Mouse (Mus musculus) MEL (cell line): ENCODE data around the gene Ddr1. TPM values are rescaled to one million over a fixed set of nuclear protein-coding genes. Genes with fewer than 3 reads are reported as not detected.

ENCODE experiments used
- DNase-seq: peaks from one replicate; pipeline ENCODE4 v3.0.0; 2011; ENCODE audit warnings: low read depth, low spot score
- H3K27ac ChIP-seq: 2 replicates; pipeline ENCODE4 v1.5.1; 2012; ENCODE audit warnings: low read depth, mild to moderate bottlenecking, control low read depth, low read length, moderate library complexity; ENCODE audit not compliant: control insufficient read depth
- H3K27me3 ChIP-seq, 2 experiments: fragments of 150-350 bp in 1 of 2; sonication (generic) in 1 of 2; 2 replicates each; pipeline ENCODE4 v1.6.1; 2012; ENCODE audit warnings: low read length in 2 of 2, mild to moderate bottlenecking in 2 of 2, improper control_type of control experiment in 1 of 2, moderate library complexity in 1 of 2; ENCODE audit not compliant: insufficient read depth in 2 of 2, control insufficient read depth in 1 of 2
- H3K36me3 ChIP-seq, 2 experiments: 2 replicates each; pipeline ENCODE4 v1.6.1; 2012 to 2014; ENCODE audit warnings: low read length in 2 of 2, improper control_type of control experiment in 1 of 2, inconsistent platforms in 1 of 2, mild to moderate bottlenecking in 1 of 2; ENCODE audit not compliant: insufficient read depth in 2 of 2, control insufficient read depth in 1 of 2
- H3K4me1 ChIP-seq, 2 experiments: fragments of 150-350 bp in 1 of 2; sonication (generic) in 1 of 2; 2 replicates each; pipeline ENCODE4 v1.6.1; 2012; ENCODE audit warnings: low read length in 2 of 2, improper control_type of control experiment in 1 of 2, mild to moderate bottlenecking in 1 of 2; ENCODE audit not compliant: insufficient read depth in 2 of 2, control insufficient read depth in 1 of 2
- H3K4me3 ChIP-seq, 2 experiments: fragments of 150-350 bp in 1 of 2; sonication (generic) in 1 of 2; 2 replicates each; pipeline ENCODE4 v1.5.1; 2012; ENCODE audit warnings: low read depth in 2 of 2, low read length in 2 of 2, mild to moderate bottlenecking in 2 of 2, moderate library complexity in 2 of 2, control low read depth in 1 of 2, improper control_type of control experiment in 1 of 2; ENCODE audit not compliant: control insufficient read depth in 1 of 2, insufficient read depth in 1 of 2
- H3K79me2 ChIP-seq: 2 replicates; pipeline ENCODE4 v1.6.1; 2012; ENCODE audit warnings: mild to moderate bottlenecking, low read length, moderate library complexity; ENCODE audit not compliant: control insufficient read depth, poor library complexity, insufficient read depth
- H3K9ac ChIP-seq: 2 replicates; pipeline ENCODE4 v1.6.1; 2012; ENCODE audit warnings: low read depth, mild to moderate bottlenecking, control low read depth, low read length, moderate library complexity; ENCODE audit not compliant: control insufficient read depth, poor library complexity, severe bottlenecking
- H3K9me3 ChIP-seq: fragments of 150-350 bp; sonication (generic); replicated peaks from 2 replicates; pipeline ENCODE4 v1.6.1; 2012; ENCODE audit warnings: mild to moderate bottlenecking, low read length, improper control_type of control experiment, moderate library complexity; ENCODE audit not compliant: insufficient read depth
- BHLHE40 ChIP-seq: IDR thresholded peaks from 2 replicates; pipeline ENCODE4 v1.6.1; 2012; ENCODE audit warnings: low read depth, mild to moderate bottlenecking, inconsistent platforms, low read length, improper control_type of control experiment, borderline replicate concordance
- CHD2 ChIP-seq: IDR thresholded peaks from 2 replicates; pipeline ENCODE4 v1.6.1; 2011; ENCODE audit warnings: low read length, improper control_type of control experiment
- CTCF ChIP-seq, 3 experiments: IDR thresholded peaks in 2 of 3; conservative IDR thresholded peaks in 1 of 3; 2 replicates each; pipeline ENCODE4 v1.5.1; 2011 to 2012; ENCODE audit warnings: low read length in 3 of 3, low read depth in 2 of 3, mild to moderate bottlenecking in 2 of 3, improper control_type of control experiment in 1 of 3, inconsistent platforms in 1 of 3, mixed read lengths in 1 of 3, moderate library complexity in 1 of 3; ENCODE audit not compliant: control insufficient read depth in 1 of 3, insufficient read depth in 1 of 3, poor library complexity in 1 of 3, severe bottlenecking in 1 of 3
- EP300 ChIP-seq, 2 experiments: IDR thresholded peaks; 2 replicates each; pipeline ENCODE4 v1.6.1; 2011; ENCODE audit warnings: improper control_type of control experiment in 2 of 2, low read length in 2 of 2, low read depth in 1 of 2, mild to moderate bottlenecking in 1 of 2
- ETS1 ChIP-seq: IDR thresholded peaks from 2 replicates; pipeline ENCODE4 v1.6.1; 2012; ENCODE audit warnings: low read depth, mild to moderate bottlenecking, inconsistent platforms, low read length, improper control_type of control experiment, moderate library complexity
- GATA1 ChIP-seq: IDR thresholded peaks from 2 replicates; pipeline ENCODE4 v1.6.1; 2011; ENCODE audit warnings: low read depth, low read length, improper control_type of control experiment
- JUND ChIP-seq: IDR thresholded peaks from 2 replicates; pipeline ENCODE4 v1.6.1; 2011; ENCODE audit warnings: low read depth, mild to moderate bottlenecking, improper control_type of control experiment, low read length
- MYB ChIP-seq: IDR thresholded peaks from 2 replicates; pipeline ENCODE4 v1.6.1; 2011; ENCODE audit warnings: mild to moderate bottlenecking, low read depth, low read length, improper control_type of control experiment
- MYC ChIP-seq: IDR thresholded peaks from 2 replicates; pipeline ENCODE4 v1.6.1; 2011; ENCODE audit warnings: low read depth, mild to moderate bottlenecking, low read length, improper control_type of control experiment, moderate library complexity
- POLR2A ChIP-seq, 2 experiments: IDR thresholded peaks; 2 replicates each; pipeline ENCODE4 v1.6.1; 2011 to 2012; ENCODE audit warnings: low read length in 2 of 2, mild to moderate bottlenecking in 2 of 2, control low read depth in 1 of 2, improper control_type of control experiment in 1 of 2, low read depth in 1 of 2, moderate library complexity in 1 of 2; ENCODE audit not compliant: control insufficient read depth in 1 of 2, insufficient read depth in 1 of 2, poor library complexity in 1 of 2
- POLR2AphosphoS2 ChIP-seq: IDR thresholded peaks from 2 replicates; pipeline ENCODE4 v1.6.1; 2011; ENCODE audit warnings: low read length, improper control_type of control experiment
- TAL1 ChIP-seq: IDR thresholded peaks from 2 replicates; pipeline ENCODE4 v1.6.1; 2012; ENCODE audit warnings: mild to moderate bottlenecking, inconsistent platforms, low read length, moderate library complexity, mixed read lengths
- TBP ChIP-seq: IDR thresholded peaks from 2 replicates; pipeline ENCODE4 v1.8.0; 2011; ENCODE audit warnings: low read depth, low read length, improper control_type of control experiment
- ZKSCAN1 ChIP-seq: IDR thresholded peaks from 2 replicates; pipeline ENCODE4 v1.6.1; 2012; ENCODE audit warnings: low read depth, mild to moderate bottlenecking, inconsistent platforms, low read length, improper control_type of control experiment, moderate library complexity
- ZMIZ1 ChIP-seq: IDR thresholded peaks from 2 replicates; pipeline ENCODE4 v1.6.1; 2012; ENCODE audit warnings: low read depth, mild to moderate bottlenecking, inconsistent platforms, low read length, improper control_type of control experiment, moderate library complexity
- ZNF384 ChIP-seq: IDR thresholded peaks from 2 replicates; pipeline ENCODE4 v1.6.1; 2012; ENCODE audit warnings: low read depth, mild to moderate bottlenecking, inconsistent platforms, low read length, improper control_type of control experiment
- polyA plus RNA-seq, 2 experiments: library from polyadenylated mRNA; stranded (reverse) in 1 of 2; unstranded in 1 of 2; fragments of >175 nt in 1 of 2; fragments of >200 nt in 1 of 2; gene quantifications; 2 replicates each; pipeline versions ENCODE4 v1.2.1 to v1.2.4; 2012; ENCODE audit warnings: low replicate concordance in 2 of 2, low read depth in 1 of 2; ENCODE audit not compliant: insufficient read length in 2 of 2, insufficient read depth in 1 of 2, missing spikeins in 1 of 2
- total RNA-seq: library from RNA; depleted of rRNA; stranded (reverse); fragments of 300-350 nt; gene quantifications from 2 replicates; pipeline ENCODE4 v1.2.3, GENCODE M21; 2012

The Ddr1 gene
- total and polyA plus RNA-seq, 3 experiments: 2.6 to 7.9 TPM; not detected in 1

- H3K4me3 ChIP-seq: no peak overlapping the region
- TF ChIP-seq JUND: no peak
- no peak overlapping the region for H3K9ac ChIP-seq
- H3K36me3 ChIP-seq: no peaks in the 10 kb centered on the region
- no peaks in the 10 kb centered on the region for H3K4me1 ChIP-seq
- H3K27me3 ChIP-seq: peaks cover 5 to 7% of the 10 kb centered on the region in 2 experiments
- DNase-seq: no peak
- H3K9me3 ChIP-seq: no peaks in the 10 kb centered on the region
- no peak overlapping the region for H3K27ac ChIP-seq
- H3K79me2 ChIP-seq: no peaks in the 10 kb centered on the region
Measured at GRCm38 (mm10) chr17:35728821-35729220, 24.4 kb upstream of the Ddr1 start.

- Histone ChIP-seq H3K9ac (no peak overlapping the region), H3K4me3 (no peak overlapping the region), H3K79me2 (no peaks in the 10 kb centered on the region), H3K27ac (no peak overlapping the region), H3K27me3 (peaks cover 5 to 7% of the 10 kb centered on the region in 2 experiments), H3K9me3 (no peaks in the 10 kb centered on the region), H3K4me1 (no peaks in the 10 kb centered on the region), H3K36me3 (no peaks in the 10 kb centered on the region)
- no peak for TF ChIP-seq TAL1
- TF ChIP-seq ETS1: no peak
- TF ChIP-seq MYB: no peak
- no peak for TF ChIP-seq ZNF384
- TF ChIP-seq POLR2AphosphoS2: no peak
- no peak for TF ChIP-seq CHD2
- TF ChIP-seq POLR2A (IDR thresholded peaks at IDR 0.05; ENCODE audit: control insufficient read depth in 1 of 2, insufficient read depth in 1 of 2, low read depth in 1 of 2, low read length in 2 of 2, poor library complexity in 1 of 2): no peak
- no peak for TF ChIP-seq BHLHE40
- no peak for TF ChIP-seq TBP
- TF ChIP-seq MYC: no peak
- no peak for TF ChIP-seq JUND
- DNase-seq: no peak
Measured at GRCm38 (mm10) chr17:35727471-35728205, 23.2 kb upstream of the Ddr1 start.

DNA sequence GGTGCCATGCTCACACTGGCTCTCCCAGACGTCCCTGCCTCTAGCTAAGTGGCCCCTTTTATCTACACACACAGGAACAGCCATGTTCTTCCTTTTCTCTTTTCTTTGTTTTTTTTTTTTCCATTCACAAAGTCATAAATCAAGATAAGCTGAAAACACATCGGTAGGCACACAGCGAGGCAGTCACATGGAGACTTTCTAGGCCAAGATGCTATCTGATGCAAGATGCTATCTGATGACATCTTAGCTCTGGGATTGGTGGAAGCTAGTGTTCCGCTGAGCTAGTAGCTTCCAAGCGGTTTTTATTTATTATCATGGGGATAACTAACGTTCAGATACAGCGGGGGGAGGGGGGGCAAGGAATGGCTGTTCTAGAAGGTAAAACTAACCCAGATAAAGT lies 22.6 kb upstream of the Ddr1 start:
- H3K9me3 ChIP-seq: no peaks in the 10 kb centered on the region
- TF ChIP-seq ZKSCAN1: no peak
- no peak for TF ChIP-seq GATA1
- TF ChIP-seq CTCF (IDR thresholded peaks at IDR 0.05 in 2 of 3, conservative IDR thresholded peaks at IDR 0.05 in 1 of 3; ENCODE audit: control insufficient read depth in 1 of 3, insufficient read depth in 1 of 3, low read depth in 2 of 3, low read length in 3 of 3, poor library complexity in 1 of 3, severe bottlenecking in 1 of 3): no peak
- no peak for TF ChIP-seq ZMIZ1
- TF ChIP-seq EP300 (IDR thresholded peaks at IDR 0.05; ENCODE audit: low read depth in 1 of 2, low read length in 2 of 2): no peak
- TF ChIP-seq, all 39 proteins: peak for 0
- Histone ChIP-seq H3K36me3 (no peaks in the 10 kb centered on the region), H3K4me3 (no peak overlapping the region), H3K27ac (no peak overlapping the region), H3K79me2 (no peaks in the 10 kb centered on the region), H3K4me1 (no peaks in the 10 kb centered on the region), H3K27me3 (peaks cover 5 to 7% of the 10 kb centered on the region in 2 experiments), H3K9ac (no peak overlapping the region)
- DNase-seq: no peak
